Mouse (Mus musculus): Measurements from ENCODE around the gene Pde1a. TPM values are rescaled to one million over a fixed set of nuclear protein-coding genes. Genes with fewer than 3 reads are reported as not detected.
"Not testable (repeated sequence)": the region's sequence is repeated elsewhere in the genome, so short reads cannot be mapped to it uniquely, and the experiment has no call there.

Pde1a gene
- polyA plus RNA-seq, 1 experiment from 2014 or later = 14.6 TPM

DNA sequence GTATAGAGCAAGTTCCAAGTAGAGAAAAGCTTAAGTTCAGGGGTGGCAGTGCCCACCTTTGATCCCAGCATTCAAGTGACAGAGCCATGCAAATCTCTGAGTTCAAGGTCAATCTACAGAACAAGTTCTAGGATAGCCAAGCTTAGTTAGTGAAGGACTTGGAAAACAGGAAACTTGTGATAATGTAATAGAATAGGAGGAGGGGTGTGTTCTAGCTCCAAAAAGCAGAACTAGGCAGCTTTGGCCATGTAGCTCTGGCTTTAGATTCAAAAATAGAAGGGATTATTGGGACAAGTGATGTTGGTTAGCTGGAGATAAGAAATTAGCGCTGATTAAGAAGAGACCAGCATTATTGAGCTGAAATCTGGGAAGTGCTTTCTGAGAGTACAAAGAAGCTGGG, 272.4 kb downstream of the Pde1a start:
- no peak overlapping the region for H3K4me2 ChIP-seq (replicated peaks)
- no peaks in the 10 kb centered on the region for H3K4me1 ChIP-seq
- H3K4me3 ChIP-seq = no peak overlapping the region
- WGBS = 98% methylated on average over 1 of the region's 1 CpGs
- H3K27me3 ChIP-seq = no peaks in the 10 kb centered on the region
- no peak for ATAC-seq (replicated peaks)
- no peak overlapping the region for H3K27ac ChIP-seq (replicated peaks)
- H3K36me3 ChIP-seq = no peaks in the 10 kb centered on the region
- H3K9me3 ChIP-seq = no peaks in the 10 kb centered on the region
- H3K9ac ChIP-seq (replicated peaks) = no peak overlapping the region

DNA sequence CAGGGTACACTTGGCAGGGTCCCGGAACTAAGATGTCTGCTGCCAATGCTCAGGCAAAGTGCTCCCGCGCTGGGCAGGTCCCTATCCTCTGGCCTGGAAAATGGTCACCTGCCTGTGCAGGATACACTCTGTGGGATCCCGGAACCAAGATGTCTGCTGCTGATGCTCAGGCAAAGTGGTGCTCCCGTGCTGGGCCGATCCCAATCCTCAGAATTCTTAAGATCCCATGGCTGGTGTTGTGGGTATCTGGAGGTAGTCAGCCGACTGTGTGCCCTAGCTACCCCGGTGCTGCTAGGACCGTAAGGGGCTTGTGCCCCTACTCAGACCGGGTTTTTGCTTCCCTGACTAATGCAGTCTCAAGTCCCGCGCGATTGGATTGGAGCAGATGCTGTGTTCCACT, 281.9 kb downstream of the Pde1a start:
- H3K27me3 ChIP-seq; H3K9ac ChIP-seq (replicated peaks); H3K4me2 ChIP-seq (replicated peaks); H3K36me3 ChIP-seq; H3K4me1 ChIP-seq; H3K27ac ChIP-seq (replicated peaks); H3K9me3 ChIP-seq; H3K4me3 ChIP-seq; ATAC-seq (replicated peaks): not testable (repeated sequence)
- WGBS = 93% methylated on average over 13 of the region's 13 CpGs

DNA sequence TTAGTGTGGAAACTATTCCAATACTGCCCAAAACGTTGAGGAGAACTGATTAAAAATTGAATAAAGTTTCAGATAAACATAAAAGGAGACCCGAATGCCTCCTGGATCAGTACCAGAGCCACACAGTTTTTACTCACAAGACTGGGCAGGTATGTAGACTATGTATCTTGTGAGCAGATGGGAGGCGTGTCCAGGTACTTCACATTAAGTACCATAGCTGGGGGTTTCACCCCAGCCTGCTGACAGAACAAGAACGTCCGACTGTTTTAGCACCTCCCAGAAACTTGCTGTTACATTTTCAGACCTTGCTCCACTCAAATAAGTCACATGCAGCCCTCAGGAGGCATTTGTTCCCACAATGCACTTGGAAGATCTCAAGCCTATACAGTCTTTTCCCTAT, 289.7 kb downstream of the Pde1a start:
- WGBS = 86% methylated on average over 5 of the region's 5 CpGs
- Histone ChIP-seq H3K4me2 (replicated peaks) (no peak overlapping the region), H3K4me1 (no peaks in the 10 kb centered on the region), H3K27ac (replicated peaks) (no peak overlapping the region), H3K9ac (replicated peaks) (no peak overlapping the region), H3K9me3 (no peaks in the 10 kb centered on the region), H3K27me3 (no peaks in the 10 kb centered on the region), H3K4me3 (no peak overlapping the region), H3K36me3 (no peaks in the 10 kb centered on the region)
- ATAC-seq (replicated peaks) = no peak

DNA sequence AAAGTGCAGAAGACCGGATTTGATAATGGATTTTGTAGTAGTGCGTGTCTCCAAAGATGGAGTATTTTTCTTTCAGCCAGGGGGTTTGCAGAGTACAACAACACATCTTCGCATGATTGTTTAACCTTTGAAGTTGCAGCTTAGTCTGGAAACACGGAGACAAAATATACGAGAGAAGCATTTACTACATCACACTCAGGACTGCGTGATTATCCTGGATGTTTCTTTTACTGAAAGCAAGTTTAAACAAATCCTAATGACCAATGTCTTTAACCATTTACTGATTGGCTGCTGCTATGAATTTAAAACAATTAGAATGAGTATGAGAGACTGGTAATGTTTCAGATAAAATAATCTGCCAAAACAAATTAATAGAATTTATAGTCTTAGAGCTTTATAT, 290.2 kb downstream of the Pde1a start:
- 86% methylated on average over 6 of the region's 6 CpGs for WGBS
- Histone ChIP-seq H3K36me3 (no peaks in the 10 kb centered on the region), H3K27ac (replicated peaks) (no peak overlapping the region), H3K4me2 (replicated peaks) (no peak overlapping the region), H3K27me3 (no peaks in the 10 kb centered on the region), H3K9me3 (no peaks in the 10 kb centered on the region), H3K4me1 (no peaks in the 10 kb centered on the region), H3K4me3 (no peak overlapping the region), H3K9ac (replicated peaks) (no peak overlapping the region)
- no peak for ATAC-seq (replicated peaks)

DNA sequence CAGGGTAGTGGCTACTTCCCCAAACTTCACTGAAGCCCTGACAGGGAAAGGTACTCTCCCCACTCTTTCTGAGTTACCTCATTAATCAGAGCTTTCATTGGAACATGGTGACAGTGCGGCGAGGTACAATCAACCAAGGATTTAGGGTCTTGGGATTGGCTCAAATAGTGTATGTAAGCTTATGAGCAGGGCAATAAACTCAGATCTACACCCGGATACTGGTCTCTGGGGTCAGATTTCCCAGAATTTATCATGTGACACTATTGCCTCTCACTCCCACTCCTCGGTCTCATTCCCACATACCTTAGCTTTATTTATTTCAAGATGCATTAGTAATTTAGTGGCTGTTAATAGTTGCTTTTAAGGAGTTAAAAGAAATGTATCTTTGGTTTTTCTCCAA, 303.4 kb downstream of the Pde1a start:
- Histone ChIP-seq H3K36me3 (no peaks in the 10 kb centered on the region), H3K9ac (replicated peaks) (no peak overlapping the region), H3K27me3 (no peaks in the 10 kb centered on the region), H3K4me2 (replicated peaks) (no peak overlapping the region), H3K9me3 (no peaks in the 10 kb centered on the region), H3K27ac (replicated peaks) (no peak overlapping the region), H3K4me3 (no peak overlapping the region), H3K4me1 (no peaks in the 10 kb centered on the region)
- no peak for ATAC-seq (replicated peaks)
- 92% methylated on average over 4 of the region's 4 CpGs for WGBS

DNA sequence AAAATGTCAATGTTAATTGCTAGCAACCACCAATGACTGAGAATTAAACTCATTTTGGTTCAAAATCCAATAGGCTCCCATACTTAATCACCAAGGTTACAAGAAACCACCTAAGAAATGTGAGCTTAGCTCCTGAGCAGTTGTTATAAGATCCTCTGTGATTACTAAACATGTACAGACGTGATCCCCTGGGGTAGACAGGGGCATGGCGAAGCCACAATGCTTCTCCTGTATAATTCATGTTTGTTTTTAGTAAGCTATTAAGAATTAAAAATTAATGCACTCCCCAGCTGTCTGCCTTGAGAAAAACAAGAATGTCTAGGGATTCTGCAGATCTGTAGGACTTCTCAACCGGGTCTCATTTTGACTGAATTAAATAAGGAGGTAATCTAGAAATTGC, 309.7 kb downstream of the Pde1a start:
- Histone ChIP-seq H3K36me3 (no peaks in the 10 kb centered on the region), H3K9ac (replicated peaks) (no peak overlapping the region), H3K9me3 (no peaks in the 10 kb centered on the region), H3K27me3 (no peaks in the 10 kb centered on the region), H3K4me3 (no peak overlapping the region), H3K4me2 (replicated peaks) (no peak overlapping the region), H3K27ac (replicated peaks) (no peak overlapping the region), H3K4me1 (no peaks in the 10 kb centered on the region)
- no peak for ATAC-seq (replicated peaks)
- 71% methylated on average over 3 of the region's 3 CpGs for WGBS

DNA sequence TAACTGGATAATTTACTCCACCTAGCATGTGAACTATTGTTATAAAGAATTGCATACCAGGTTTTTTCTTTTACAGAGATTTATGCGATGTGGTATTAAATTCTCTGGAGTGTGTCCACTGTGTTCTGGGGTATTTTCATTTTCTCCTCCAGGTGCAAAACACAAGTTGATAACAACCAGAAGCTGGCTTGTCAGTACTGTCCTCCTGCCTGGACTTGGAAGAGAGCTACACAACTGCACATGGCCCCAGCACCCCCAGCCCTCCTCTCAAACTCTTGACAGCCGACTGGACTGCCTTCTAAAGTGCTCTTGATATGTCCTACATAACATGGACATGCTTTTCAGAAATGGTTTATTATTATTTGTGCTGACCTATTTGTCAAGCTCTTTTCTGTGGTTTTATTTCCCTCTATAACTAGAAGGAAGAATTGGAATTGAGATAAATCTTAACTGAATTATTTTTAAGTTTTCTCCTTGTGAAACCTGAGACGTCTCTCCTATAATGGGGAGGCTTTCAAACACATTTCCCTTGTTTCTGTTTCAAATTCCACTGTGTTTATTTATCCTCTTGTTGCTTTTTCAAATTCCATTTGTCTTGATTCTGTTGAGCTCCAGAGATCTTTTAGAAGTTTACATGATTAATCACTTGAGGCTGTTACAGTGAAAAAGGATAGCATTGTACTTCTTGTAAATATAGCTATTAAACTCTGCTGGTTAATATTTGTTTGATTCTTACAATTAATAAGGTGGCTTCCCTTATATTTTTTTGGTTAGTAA, 313.4 kb downstream of the Pde1a start:
- no peaks in the 10 kb centered on the region for H3K4me1 ChIP-seq
- H3K4me2 ChIP-seq (replicated peaks) = no peak overlapping the region
- H3K9ac ChIP-seq (replicated peaks) = no peak overlapping the region
- no peak for ATAC-seq (replicated peaks)
- H3K36me3 ChIP-seq = no peaks in the 10 kb centered on the region
- H3K9me3 ChIP-seq = no peaks in the 10 kb centered on the region
- no peak overlapping the region for H3K4me3 ChIP-seq
- H3K27me3 ChIP-seq = no peaks in the 10 kb centered on the region
- 76% methylated on average over 3 of the region's 3 CpGs for WGBS
- no peak overlapping the region for H3K27ac ChIP-seq (replicated peaks)

DNA sequence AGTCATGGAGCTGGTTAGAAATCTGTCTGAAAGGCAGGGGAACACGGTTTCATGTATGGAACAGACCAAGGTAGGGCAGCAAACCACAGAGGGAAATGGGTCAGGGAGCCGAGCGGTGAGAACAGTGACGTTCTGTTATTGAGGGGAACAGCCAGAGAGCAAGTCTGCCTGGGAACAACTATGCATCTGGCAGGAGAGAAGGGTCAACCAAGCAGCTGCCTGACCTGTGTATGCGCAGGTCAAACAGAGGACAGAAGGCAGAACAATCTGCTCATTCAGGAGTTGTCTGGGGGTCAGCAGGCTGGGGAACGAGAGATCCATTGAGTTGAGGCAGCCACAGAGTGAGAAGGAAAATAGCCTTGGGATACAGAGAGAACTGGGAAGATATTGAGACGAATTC, 330.6 kb downstream of the Pde1a start:
- H3K4me2 ChIP-seq (replicated peaks) = no peak overlapping the region
- no peak for ATAC-seq (replicated peaks)
- H3K27ac ChIP-seq (replicated peaks) = no peak overlapping the region
- H3K36me3 ChIP-seq = no peaks in the 10 kb centered on the region
- no peak overlapping the region for H3K4me3 ChIP-seq
- 46% methylated on average over 7 of the region's 7 CpGs for WGBS
- H3K9ac ChIP-seq (replicated peaks) = no peak overlapping the region
- H3K9me3 ChIP-seq = no peaks in the 10 kb centered on the region
- no peaks in the 10 kb centered on the region for H3K27me3 ChIP-seq
- H3K4me1 ChIP-seq = no peaks in the 10 kb centered on the region

DNA sequence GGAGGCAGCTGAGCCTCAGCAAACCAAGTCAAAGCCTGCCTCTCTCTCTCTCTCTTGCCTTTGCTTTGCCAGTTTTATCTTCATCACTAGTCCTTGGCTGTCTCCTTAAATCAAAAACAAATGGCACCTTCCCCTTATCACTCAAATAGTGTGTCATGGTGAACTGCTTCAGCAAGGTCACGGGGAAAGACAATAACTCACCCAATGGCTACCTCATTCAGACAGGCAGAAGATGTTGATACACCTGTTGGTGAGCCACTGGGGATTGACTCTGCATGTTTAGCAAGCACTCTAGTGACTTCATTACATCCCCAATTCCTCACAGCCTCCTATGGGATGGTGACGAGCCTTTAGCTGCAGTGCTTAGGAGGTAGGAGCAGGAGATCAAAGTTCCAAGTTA, 331.8 kb downstream of the Pde1a start:
- 78% methylated on average over 2 of the region's 2 CpGs for WGBS

DNA sequence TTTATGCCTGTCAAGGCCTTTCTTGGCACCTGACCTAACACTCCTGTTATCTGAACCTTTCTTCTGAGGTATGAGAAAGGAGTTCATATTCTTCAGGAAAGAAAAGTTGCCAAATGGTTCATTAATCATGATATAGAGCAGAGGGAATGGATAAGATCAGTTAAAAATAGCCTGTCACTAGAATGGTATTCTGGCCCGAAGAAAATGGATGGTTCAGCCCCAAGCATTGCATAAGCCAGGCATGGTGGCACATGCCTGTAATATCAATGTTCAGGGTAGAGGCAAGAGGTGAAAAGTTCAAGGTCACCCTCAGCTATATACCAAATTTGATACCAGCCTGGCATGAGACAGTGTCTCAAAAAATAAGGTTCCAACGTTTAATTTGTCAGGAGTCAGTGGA, 336.1 kb downstream of the Pde1a start:
- WGBS = 91% methylated on average over 2 of the region's 2 CpGs
- Histone ChIP-seq H3K27me3 (no peaks in the 10 kb centered on the region), H3K9me3 (no peaks in the 10 kb centered on the region), H3K4me3 (no peak overlapping the region), H3K36me3 (no peaks in the 10 kb centered on the region), H3K9ac (replicated peaks) (no peak overlapping the region), H3K4me2 (replicated peaks) (no peak overlapping the region), H3K4me1 (no peaks in the 10 kb centered on the region), H3K27ac (replicated peaks) (no peak overlapping the region)
- no peak for ATAC-seq (replicated peaks)

More for the DNA sequence above, 331.8 kb downstream of the Pde1a start:
- Histone ChIP-seq H3K9me3 (no peaks in the 10 kb centered on the region), H3K4me2 (replicated peaks) (no peak overlapping the region), H3K9ac (replicated peaks) (no peak overlapping the region), H3K4me1 (no peaks in the 10 kb centered on the region), H3K27me3 (no peaks in the 10 kb centered on the region), H3K4me3 (no peak overlapping the region), H3K36me3 (no peaks in the 10 kb centered on the region), H3K27ac (replicated peaks) (no peak overlapping the region)
- no peak for ATAC-seq (replicated peaks)

DNA sequence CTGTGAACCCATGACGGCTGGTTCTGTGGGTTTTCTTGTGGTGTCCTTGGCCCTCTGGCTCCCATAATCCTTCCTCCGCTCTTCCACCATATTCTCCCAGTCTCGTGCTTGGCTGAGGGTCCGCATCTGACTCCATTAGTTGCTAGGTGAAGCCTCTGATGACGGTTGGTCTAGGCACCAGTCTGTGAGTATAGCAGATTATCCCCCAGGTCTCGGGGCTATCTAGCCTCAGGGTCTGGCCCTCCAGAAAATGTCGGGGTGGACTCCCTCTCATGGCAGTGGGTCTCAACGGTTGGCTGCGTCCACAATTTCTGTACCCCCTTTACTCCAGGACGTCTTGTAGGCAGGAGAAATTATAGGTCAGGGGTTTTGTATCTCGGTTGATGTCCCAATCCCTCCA, 342.8 kb downstream of the Pde1a start:
- Histone ChIP-seq H3K36me3 (no peaks in the 10 kb centered on the region), H3K4me1 (no peaks in the 10 kb centered on the region), H3K27ac (replicated peaks) (no peak overlapping the region), H3K9ac (replicated peaks) (no peak overlapping the region), H3K27me3 (no peaks in the 10 kb centered on the region), H3K4me2 (replicated peaks) (no peak overlapping the region), H3K9me3 (no peaks in the 10 kb centered on the region), H3K4me3 (no peak overlapping the region)
- 89% methylated on average over 11 of the region's 11 CpGs for WGBS
- no peak for ATAC-seq (replicated peaks)

DNA sequence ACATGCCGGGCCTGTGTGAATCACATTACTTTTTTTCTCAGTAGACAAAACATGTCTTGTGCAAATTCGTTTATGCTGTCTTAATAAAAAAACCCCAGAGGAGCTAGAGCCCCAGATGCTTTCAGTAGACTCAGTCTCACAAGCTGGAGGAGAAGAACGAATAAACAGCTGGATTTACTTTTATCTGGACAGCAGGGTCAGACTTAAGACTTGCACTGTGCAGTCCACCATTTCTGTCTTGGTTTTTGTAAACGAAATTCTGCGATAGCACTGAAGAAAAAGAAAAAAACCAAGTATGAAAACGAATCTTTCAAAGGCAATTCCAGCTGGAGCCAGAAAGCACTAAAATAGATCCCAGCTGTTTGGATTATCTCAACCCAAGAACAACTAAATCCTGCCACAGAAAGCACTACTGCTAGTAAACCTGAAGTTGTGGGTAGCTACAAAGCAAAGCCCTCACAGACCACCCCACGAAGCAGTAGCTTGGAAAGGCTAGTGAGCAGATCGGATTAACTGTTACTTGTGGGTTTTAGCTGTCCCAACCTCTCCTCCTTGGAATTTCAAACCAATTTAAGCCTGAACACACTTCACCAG, 343.6 kb downstream of the Pde1a start:
- no peaks in the 10 kb centered on the region for H3K27me3 ChIP-seq
- H3K27ac ChIP-seq (replicated peaks) = no peak overlapping the region
- no peak for ATAC-seq (replicated peaks)
- WGBS = 69% methylated on average over 8 of the region's 8 CpGs
- no peak overlapping the region for H3K9ac ChIP-seq (replicated peaks)
- H3K4me1 ChIP-seq = peaks cover 3% of the 10 kb centered on the region; the same call in 1 of the 2 replicates
- H3K4me2 ChIP-seq (replicated peaks) = no peak overlapping the region
- no peak overlapping the region for H3K4me3 ChIP-seq
- no peaks in the 10 kb centered on the region for H3K36me3 ChIP-seq
- no peaks in the 10 kb centered on the region for H3K9me3 ChIP-seq
